Mouse (Mus musculus) hindlimb bud, embryonic 11.5 days (tissue): ENCODE results near the gene Rasef.
"Not testable (repeated sequence)": the region's sequence is repeated elsewhere in the genome, so short reads cannot be mapped to it uniquely, and the experiment has no call there.

ENCODE experiments used
- DNase-seq: peaks from one replicate; pipeline ENCODE4 v3.0.0-alpha.2; 2012; ENCODE audit warnings: low read depth, low spot score; ENCODE audit errors: extremely low spot score

The Rasef gene

GRCm38 (mm10) chr4:73790260-73791185 lies at the start of gene Rasef:
TSS of gene Rasef (minus strand) at chr4:73790994.
- no peak for DNase-seq

- no peak for DNase-seq
Observed at GRCm38 (mm10) chr4:73826587-73826986, 35.8 kb upstream of the Rasef start.

DNA sequence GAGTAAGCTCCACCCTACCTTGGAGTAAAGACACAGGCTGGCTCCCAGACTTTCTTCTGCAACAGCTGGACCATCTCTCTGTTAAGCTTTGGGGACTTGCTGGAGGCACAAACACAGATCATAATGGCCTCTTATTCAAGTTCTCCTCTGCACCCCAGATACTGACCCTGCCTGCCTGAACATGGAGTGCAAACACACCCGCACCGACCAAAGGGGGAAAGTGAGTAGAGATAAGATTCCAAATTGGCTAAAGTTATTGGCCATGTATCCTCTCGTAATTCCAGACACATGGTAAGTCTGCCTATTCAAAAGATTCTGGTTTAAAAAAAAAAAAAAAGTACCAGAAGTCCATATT lies 369 bp upstream of the Rasef start:
- no peak for DNase-seq

DNA sequence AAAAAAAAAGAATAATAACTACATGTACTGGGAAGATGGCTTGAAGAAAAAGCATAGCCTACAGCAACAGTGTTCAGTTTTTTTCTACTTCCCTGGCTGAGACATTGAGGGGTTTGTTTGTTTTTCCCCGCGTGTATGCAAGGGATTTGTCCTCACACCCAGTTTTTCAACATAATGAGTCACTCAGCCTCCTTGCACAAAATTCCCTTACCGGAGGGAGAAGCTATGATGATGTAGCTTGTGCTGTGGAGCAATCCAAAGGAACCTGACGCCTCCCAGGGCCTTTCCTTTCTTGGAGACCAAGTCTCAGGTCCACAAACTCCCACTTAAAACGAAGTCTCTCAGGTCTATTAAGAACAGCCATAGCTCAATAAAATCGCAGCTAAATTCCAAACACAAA lies 1.3 kb downstream of the Rasef start:
- DNase-seq = no peak

DNA sequence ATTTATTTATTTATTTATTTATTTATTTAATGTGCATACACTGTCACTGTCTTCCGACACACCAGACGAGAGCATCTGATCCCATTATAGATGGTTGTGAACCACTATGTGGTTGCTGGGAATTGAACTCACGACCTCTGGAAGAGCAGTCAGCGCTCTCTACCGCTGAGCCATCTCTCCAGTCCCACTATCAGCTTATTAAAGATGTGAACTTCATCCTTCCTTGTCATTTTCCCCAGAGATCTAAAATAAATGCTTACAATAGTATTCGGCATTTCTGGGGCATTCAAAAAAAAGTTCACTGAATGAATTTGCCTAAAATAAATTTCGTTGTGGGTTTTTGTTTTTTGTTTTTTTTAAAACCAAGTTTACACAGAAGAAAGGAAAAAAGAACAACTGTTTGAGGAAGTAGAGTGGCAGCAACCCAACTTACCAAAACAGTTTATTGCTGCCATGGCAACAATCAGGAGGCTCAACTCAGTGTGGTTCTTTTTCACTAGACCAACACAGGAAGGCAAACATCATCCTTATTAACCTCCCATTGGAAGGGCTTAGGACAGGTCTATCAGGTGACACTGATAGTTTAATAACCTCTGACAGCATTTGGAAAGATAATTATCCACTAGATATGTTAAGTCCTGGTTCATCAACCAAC lies 2.6 kb downstream of the Rasef start:
- no peak for DNase-seq

GRCm38 (mm10) chr4:73784147-73784546 lies 6.6 kb downstream of the Rasef start:
- DNase-seq = no peak

DNA sequence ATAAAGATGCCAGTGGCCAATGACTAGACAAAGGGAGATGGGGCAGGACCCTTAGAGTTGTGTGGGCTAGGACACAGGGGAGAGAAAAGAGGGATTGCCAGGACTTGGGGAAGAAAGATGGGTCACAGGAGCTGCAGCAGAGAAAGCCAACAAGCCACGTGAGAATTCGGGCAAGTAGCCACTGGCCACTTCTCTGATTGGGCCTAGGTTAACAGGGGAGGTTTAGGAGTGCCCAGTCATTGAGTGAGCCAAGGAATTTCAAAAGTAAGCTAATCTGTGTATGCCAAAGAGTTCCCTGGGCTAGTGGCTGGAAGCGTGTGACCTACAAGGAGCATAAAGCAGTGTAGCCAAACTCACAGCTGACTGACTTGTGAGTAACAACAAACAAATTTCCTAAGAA lies 9.7 kb downstream of the Rasef start:
- no peak for DNase-seq

GRCm38 (mm10) chr4:73775266-73775665 lies 15.5 kb downstream of the Rasef start:
- DNase-seq = no peak

GRCm38 (mm10) chr4:73773831-73774810 lies 16.7 kb downstream of the Rasef start:
- DNase-seq = no peak

GRCm38 (mm10) chr4:73772028-73772427 lies 18.8 kb downstream of the Rasef start:
- DNase-seq = no peak

GRCm38 (mm10) chr4:73770592-73770991 lies 20.2 kb downstream of the Rasef start:
- no peak for DNase-seq

- no peak for DNase-seq
Observed at GRCm38 (mm10) chr4:73768156-73768555, 22.6 kb downstream of the Rasef start.

- DNase-seq = no peak
Observed at GRCm38 (mm10) chr4:73748219-73748618, 42.6 kb downstream of the Rasef start.

DNA sequence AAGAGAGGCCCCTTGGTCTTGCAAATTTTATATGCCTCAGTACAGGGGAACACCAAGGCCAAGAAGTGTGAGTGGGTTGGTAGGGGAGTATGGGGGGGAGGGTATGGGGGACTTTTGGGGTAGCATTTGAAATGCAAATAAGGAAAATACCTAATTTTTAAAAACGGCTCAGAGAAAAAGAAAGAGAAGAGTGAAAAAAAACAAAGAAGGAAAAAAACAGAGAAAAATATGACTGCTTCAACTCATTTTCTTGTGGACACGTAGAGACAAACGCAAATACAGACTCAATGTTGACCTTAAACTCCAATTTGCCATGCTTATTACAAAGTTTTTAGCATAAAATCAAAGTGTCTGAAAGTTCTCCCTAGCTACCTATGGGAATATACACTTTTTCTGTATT lies 51.4 kb downstream of the Rasef start:
- no peak for DNase-seq

DNA sequence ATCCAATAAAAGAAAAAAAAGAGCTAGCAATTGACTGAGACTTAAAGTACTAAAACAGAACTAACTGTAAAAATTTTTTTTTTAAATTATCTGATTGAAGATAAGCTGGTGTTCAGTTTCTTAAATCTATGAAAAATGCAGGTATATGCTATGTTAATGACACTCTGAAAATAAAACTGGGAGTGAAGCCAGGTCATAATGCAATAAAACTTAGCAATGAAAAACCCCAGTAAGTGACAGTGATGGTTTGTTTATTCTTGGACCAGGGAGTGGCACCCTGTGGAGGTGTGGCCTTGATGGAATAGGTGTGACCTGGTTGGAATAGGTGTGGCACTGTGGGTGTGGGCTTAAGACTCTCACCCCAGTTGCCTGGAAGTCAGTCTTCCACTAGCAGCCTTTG lies 71.0 kb downstream of the Rasef start:
- DNase-seq = no peak

- no peak for DNase-seq
Observed at GRCm38 (mm10) chr4:73718761-73719160, 72.0 kb downstream of the Rasef start.

GRCm38 (mm10) chr4:73683216-73683615 lies 107.6 kb downstream of the Rasef start, which contains the start of gene Gm428:
TSS of gene Gm428 (plus strand) at chr4:73683516.
- DNase-seq = not testable (repeated sequence)

DNA sequence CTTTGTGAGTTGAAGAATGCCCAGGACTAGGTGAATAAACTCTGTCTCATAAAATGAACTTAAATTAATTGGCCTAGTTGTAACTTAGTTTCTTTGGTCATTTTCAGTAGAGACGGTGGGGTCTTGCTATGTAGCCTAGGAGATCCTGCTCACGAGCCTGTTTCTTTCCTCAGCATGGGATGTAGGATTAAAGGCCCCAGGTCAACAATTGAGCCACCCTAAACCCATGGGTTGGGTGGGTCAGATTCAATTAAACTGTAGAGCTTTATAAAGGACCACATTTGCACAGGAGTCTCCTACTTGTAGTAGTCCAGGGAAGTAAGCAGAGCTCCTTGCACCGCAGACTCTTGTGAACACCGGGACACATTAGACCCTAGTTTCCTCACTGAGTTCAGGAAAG lies 122.7 kb downstream of the Rasef start, which contains the start of gene Gm11239:
Gene Gm11239 (plus strand): TSS at position 301 of the 400 bp plus-strand sequence.
- DNase-seq = not testable (repeated sequence)
